Mouse (Mus musculus) cerebellum, adult 9-11 months (tissue): ENCODE data around the gene Calm2.

Experiments used
- DNase-seq: peaks from one replicate; pipeline ENCODE4 v3.0.0; 2022

The Calm2 gene

GRCm38 (mm10) chr17:87446767-87447611 lies at the start of gene Calm2:
Calm2 (minus strand) TSS chr17:87446935.
- DNase-seq: peak; percentile 98

- no peak for DNase-seq
Measured at GRCm38 (mm10) chr17:87495504-87495903, 48.8 kb upstream of the Calm2 start.

DNA sequence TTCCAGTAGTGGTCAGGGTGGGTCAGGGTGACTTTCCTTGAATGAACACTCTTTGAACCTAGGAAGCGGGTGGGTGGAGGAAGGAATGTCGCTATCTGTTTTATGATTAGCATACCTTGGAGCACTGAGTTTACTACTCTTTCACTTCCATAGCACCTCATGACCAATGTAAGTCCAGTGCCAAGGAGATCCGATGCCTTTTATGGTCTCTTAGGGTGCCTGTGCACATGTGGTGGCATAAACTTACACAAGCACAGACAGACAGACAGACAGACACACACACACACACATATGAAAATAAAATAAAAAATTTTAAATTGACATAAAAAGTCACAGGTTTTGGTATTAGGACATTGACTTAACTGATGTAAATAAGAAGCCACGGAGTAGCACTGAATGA lies 47.6 kb upstream of the Calm2 start:
- DNase-seq: no peak

- DNase-seq: no peak
Measured at GRCm38 (mm10) chr17:87492286-87492685, 45.6 kb upstream of the Calm2 start.

GRCm38 (mm10) chr17:87490295-87490694 lies 43.6 kb upstream of the Calm2 start:
- DNase-seq: no peak

GRCm38 (mm10) chr17:87485751-87486150 lies 39.0 kb upstream of the Calm2 start:
- no peak for DNase-seq

- DNase-seq: no peak
Measured at GRCm38 (mm10) chr17:87482867-87483266, 36.1 kb upstream of the Calm2 start.

DNA sequence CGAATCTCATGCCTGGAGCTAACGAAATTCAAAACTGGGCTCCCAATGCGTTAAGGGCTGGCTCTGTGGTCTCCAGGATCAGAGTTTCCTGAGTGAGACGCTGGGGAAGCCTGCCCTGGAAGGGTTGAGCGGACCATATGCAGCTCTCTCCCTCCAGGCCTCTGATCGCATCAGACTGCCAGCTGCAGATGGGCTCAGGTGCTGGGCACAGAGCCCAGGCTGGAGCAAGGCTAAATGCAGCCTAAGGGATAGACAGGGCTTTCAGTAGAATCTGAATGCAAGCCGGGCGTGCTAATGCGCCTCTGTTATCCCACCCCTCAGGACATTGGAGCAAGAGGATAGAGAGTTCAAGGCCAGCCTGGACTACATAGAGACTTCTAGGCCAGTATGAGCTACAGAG lies 31.8 kb upstream of the Calm2 start:
- DNase-seq: peak; percentile 84

DNA sequence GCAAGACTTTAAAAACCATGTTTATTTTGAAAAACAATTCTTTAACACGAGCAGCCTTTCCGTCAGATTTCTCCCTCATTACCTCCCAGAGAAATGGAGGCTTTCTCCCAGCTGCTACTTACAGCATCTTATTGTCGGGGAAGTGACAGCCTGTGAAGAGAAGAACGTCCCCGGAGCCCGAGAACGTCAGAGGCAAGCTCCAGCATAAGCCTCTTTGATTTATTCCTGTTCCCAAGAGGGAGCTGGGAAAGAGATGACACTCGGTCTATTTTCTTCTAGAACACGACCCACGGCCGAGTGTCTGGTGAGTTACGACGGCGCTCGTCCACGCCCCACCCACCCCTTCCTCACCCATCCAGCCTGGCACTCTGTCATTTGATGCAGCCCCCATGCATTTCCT lies 30.9 kb upstream of the Calm2 start:
- DNase-seq: no peak

- DNase-seq: no peak
Measured at GRCm38 (mm10) chr17:87475356-87475755, 28.6 kb upstream of the Calm2 start.

- no peak for DNase-seq
Measured at GRCm38 (mm10) chr17:87474501-87474795, 27.7 kb upstream of the Calm2 start.

DNA sequence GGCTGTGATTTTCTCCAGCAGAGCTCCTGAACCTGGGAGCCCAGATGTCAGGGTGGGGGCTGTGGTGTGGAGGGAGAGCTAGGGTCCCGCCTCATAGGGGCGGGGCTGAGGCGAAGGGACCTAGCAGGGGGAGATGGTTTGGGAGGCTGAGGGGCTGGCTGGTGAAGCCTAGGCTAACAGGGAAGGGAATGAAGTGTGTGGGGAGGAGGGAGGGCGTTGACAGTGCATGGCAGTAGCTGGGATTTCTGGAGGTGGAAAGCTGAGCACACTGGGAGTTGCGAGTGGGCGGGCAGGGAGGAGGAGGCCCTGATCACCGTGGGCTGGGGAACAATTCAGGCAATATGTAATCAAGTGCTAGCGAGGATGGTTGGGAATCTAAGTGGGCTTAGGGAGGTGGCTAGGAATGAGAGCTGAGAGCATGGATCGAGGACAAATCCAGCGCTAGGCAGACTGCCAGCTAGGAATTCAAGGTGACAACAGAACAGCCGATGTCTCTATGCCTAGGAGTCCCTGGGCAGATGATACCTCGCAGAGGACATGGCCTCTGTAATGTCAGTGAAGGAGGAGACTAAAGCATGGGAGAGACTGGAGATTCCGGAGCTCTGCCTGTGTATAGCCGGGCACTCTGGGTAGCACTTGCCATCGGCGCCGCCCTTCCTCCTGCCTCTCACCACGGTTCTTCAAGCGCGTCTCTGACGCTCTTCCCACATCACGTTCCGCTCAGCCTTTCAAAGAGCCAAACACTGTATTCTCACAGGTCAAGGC lies 27.2 kb upstream of the Calm2 start:
- DNase-seq: peak; percentile 76

DNA sequence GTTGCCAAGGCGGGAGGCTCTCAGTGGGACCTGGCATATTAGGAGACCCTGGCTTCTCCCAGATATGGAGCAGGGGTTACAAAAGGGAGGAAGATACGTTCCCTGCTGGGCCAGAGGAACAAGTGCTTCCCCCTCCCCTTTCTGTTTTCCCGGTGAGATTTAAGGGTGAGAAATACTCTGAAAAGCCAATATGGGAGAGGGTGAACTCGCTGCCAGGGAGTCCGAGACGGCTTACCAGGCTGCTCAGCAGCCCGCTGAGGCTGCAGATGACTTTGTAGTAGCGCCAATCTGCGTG lies 26.7 kb upstream of the Calm2 start:
- DNase-seq: no peak

- DNase-seq: no peak
Measured at GRCm38 (mm10) chr17:87472879-87473278, 26.1 kb upstream of the Calm2 start.

- DNase-seq: no peak
Measured at GRCm38 (mm10) chr17:87471661-87472060, 24.9 kb upstream of the Calm2 start.

DNA sequence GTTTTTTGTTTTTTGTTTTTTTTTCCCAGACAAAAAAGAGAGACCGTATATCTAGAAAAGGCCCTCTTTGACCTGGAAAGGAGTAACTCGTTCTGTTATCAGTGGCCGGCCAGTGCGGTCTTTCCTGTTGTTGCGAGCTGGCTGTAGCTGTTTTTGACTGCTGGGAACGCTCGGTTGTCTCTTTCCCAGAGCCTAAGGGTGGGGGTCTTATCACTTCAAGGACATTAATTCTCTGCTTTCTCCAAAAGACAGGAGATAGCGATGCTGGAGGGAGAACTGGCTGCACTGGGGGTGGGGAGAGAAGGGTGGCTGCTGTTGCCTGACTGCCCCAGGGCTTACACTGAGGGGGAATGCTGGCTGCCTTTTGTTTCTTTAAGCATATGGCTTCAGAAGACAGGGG lies 24.1 kb upstream of the Calm2 start:
- DNase-seq: no peak

DNA sequence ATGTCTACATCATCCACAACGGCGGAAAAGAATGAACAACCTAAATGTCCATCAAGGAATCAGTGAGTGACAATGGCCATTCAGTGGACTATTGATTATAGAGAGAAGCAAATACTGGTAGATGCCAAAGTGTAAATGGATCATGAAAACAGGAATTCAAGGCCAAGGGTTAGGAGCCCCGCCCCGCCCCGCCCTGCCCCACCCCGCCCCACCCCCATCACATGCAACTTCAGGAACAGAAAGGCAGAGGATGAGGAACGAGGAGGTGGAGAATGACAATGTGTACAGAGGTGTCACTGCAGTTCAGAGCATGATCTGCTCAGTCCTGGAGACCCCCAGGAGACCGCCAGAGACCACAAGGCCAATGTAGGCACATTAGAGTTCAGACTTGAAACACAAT lies 23.5 kb upstream of the Calm2 start:
- no peak for DNase-seq

DNA sequence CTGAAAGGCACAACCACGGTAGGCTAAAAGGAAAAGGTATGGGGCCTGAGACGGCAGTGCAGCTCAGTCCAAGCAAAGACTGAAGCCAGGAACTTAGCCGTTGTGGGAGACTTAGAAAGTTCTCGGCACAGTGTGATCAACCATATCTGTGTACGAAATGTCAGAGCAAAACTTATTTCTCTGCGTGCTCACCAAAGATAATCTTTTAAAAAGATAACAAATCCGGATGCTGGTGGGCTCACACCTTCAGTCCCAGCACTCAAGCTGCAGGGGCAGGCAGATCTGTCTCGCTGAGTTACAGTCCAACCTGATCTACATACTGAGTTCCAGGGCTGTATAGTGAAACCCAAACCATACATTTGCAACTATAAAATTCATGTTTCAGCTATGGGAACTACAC lies 22.7 kb upstream of the Calm2 start:
- no peak for DNase-seq

- DNase-seq: no peak
Measured at GRCm38 (mm10) chr17:87468616-87469015, 21.9 kb upstream of the Calm2 start.

DNA sequence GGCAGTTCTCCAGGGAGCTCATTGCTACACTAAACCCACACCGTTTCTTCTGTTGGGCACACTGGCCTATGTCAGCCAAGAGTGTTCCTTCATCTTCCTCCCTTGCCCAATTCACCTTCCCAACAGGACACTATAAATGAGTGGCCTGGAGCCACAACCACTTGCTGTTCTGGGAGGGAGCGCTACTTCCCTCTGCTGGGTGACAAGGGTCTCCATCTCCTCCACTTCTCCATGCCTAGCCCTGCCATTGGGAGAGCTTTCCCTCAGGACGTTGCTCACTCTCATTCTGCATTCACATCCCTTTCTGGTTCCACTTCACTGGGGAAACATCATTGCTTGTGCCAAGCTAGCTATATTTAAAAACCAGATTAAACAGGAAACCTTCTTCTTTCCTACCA lies 14.8 kb upstream of the Calm2 start:
- no peak for DNase-seq

DNA sequence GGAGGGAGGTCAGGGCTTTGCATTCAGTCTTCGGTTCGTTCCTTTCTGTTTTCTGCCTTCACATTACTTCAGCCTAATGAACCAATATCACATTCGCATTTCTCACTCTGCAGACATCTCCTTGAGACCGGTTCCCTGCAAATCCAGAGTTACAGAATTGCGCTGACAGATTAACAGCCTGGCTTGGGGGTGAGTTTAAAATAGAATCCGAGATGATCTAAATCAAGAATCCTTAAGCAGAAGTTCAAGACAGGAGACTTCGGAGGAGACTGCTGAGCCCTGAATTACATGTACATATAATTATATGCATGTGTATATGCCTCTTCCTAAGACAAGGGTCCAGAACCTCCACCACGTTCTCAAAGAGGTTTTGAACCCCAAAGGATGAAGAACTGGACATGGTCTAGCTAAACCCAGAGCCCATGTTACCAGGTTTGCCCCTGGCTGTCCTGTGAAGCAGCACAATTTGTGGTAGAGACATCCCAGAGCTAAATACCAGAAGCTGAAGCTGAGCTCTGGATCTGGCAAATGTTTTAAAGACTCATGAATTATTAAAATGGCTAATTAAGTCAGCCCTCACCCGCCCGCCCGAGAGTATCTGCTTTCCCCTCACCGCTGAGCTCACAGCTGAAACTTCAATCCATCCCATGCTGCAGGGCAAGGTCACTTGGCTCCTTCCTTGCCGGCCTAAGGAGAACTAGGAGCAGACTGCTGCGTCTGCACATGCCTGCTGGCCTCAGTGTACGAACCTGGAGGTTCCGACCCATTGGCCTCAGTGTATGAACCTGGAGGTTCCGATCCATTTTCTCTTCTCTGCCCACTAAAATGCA lies 14.1 kb upstream of the Calm2 start:
- no peak for DNase-seq

GRCm38 (mm10) chr17:87459750-87460668 lies 13.3 kb upstream of the Calm2 start:
- DNase-seq: peak; percentile 49
